Mouse (Mus musculus): ENCODE measurements around the gene Shf. TPM values are rescaled to one million over a fixed set of nuclear protein-coding genes. Genes with fewer than 3 reads are reported as not detected.

Shf gene
- total and polyA plus RNA-seq, 2 experiments, result 6.6 to 14.0 TPM

GRCm38 (mm10) chr2:122382121-122382520 lies 13.2 kb upstream of the Shf start:
- no peak overlapping the region for H3K4me3 ChIP-seq (ENCODE audit: insufficient read depth, low read depth, low read length)
- 85% methylated on average over 6 of the region's 6 CpGs for WGBS
- H3K27me3 ChIP-seq (ENCODE audit: control insufficient read depth, insufficient read depth, low read length), result no peaks in the 10 kb centered on the region
- no peaks in the 10 kb centered on the region for H3K36me3 ChIP-seq (ENCODE audit: control insufficient read depth, insufficient read depth, low read length)
- H3K9ac ChIP-seq (ENCODE audit: low read depth, low read length), result no peak overlapping the region
- H3K79me2 ChIP-seq (ENCODE audit: control insufficient read depth, insufficient read depth, low read length), result no peaks in the 10 kb centered on the region
- no peak for TF ChIP-seq POLR2A (IDR thresholded peaks at IDR 0.05; ENCODE audit: extremely low read depth, insufficient read depth, low read length)
- TF ChIP-seq CTCF (IDR thresholded peaks at IDR 0.05; ENCODE audit: low read depth, low read length), result no peak
- H3K4me1 ChIP-seq (ENCODE audit: control insufficient read depth, insufficient read depth, low read length), result no peaks in the 10 kb centered on the region
- DNase-seq (ENCODE audit: extremely low read depth, low read depth, low spot score), result no peak
- no peak overlapping the region for H3K27ac ChIP-seq (replicated peaks; ENCODE audit: insufficient read depth, low read depth, low read length)

DNA sequence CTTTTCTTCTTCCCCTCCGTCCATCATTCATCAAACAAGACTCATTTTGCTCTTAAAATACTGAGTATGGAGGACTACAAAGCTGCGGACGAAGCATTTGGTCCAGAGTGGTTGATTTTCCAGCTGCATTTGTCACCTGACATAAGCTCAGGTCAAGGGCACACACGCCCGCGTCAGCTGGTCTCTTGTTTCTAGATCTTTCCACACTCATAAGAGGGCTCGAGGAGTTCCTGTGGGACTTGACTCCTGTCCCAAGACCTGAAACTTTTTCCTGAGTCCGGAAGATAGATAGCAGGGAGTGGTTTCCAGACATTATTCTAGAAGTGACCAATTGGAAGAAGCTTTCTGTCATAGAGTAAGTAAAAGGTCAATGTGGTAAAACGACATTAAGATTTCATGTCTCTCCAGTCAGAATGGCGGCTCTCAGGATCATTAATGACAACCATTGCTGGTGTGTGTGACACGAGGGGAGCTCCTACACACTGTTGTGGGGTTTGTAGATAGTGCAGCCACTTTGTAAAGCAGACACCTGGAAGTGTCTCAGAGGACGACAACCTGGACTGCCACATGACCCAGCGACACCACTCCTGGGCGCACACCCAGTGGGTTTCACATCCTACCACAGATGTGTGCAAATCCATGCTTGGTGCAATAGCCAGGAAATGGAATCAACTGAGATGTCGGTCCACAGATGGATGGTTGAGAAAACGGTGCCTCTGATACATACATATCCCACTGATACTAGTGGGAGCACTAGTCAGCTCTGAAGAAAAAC lies 12.6 kb upstream of the Shf start:
- DNase-seq (ENCODE audit: extremely low read depth, low read depth, low spot score), result no peak
- H3K4me1 ChIP-seq (ENCODE audit: control insufficient read depth, insufficient read depth, low read length), result no peaks in the 10 kb centered on the region
- TF ChIP-seq CTCF (IDR thresholded peaks at IDR 0.05; ENCODE audit: low read depth, low read length) (no peak), POLR2A (IDR thresholded peaks at IDR 0.05; ENCODE audit: extremely low read depth, insufficient read depth, low read length) (no peak)
- 64% methylated on average over 16 of the region's 16 CpGs for WGBS
- no peaks in the 10 kb centered on the region for H3K36me3 ChIP-seq (ENCODE audit: control insufficient read depth, insufficient read depth, low read length)
- H3K27ac ChIP-seq (replicated peaks; ENCODE audit: insufficient read depth, low read depth, low read length), result no peak overlapping the region
- H3K4me3 ChIP-seq (ENCODE audit: insufficient read depth, low read depth, low read length), result no peak overlapping the region
- H3K9ac ChIP-seq (ENCODE audit: low read depth, low read length), result no peak overlapping the region
- no peaks in the 10 kb centered on the region for H3K79me2 ChIP-seq (ENCODE audit: control insufficient read depth, insufficient read depth, low read length)
- no peaks in the 10 kb centered on the region for H3K27me3 ChIP-seq (ENCODE audit: control insufficient read depth, insufficient read depth, low read length)

DNA sequence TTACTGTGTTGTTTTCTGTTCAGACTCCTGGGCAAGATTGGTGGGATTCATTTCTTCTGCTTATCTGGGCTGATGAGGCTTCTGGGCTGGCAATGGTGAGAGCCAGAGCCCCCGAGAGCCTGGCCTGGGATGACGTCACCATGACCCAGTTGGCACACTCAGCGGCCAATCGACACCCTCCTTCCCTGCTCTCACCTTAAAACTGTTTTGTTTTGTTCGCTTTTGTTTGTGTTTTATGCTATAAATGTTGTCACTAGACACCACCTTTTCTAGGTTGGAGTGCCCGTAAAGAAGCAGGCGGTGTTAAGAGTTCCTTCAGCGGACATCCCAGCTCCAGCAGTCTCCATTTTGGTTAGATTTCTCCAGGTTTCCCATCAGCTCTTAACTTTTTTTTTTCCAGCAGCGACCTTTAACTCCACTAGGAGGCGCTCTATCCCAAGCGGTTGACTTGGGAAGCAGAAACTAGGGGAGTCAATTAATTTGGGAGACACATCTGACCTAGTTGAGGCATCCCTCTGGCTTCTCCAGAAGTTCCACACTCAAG lies 11.9 kb upstream of the Shf start:
- H3K4me1 ChIP-seq (ENCODE audit: control insufficient read depth, insufficient read depth, low read length), result no peaks in the 10 kb centered on the region
- WGBS, result 5% methylated on average over 11 of the region's 11 CpGs
- no peaks in the 10 kb centered on the region for H3K27me3 ChIP-seq (ENCODE audit: control insufficient read depth, insufficient read depth, low read length)
- TF ChIP-seq POLR2A (IDR thresholded peaks at IDR 0.05; ENCODE audit: extremely low read depth, insufficient read depth, low read length) (no peak), CTCF (IDR thresholded peaks at IDR 0.05; ENCODE audit: low read depth, low read length) (peak; percentile 40; the same call in 1 of the 2 replicates)
- no peak overlapping the region for H3K9ac ChIP-seq (ENCODE audit: low read depth, low read length)
- no peaks in the 10 kb centered on the region for H3K79me2 ChIP-seq (ENCODE audit: control insufficient read depth, insufficient read depth, low read length)
- peak overlapping the region; percentile 44 for H3K4me3 ChIP-seq (ENCODE audit: insufficient read depth, low read depth, low read length)
- no peaks in the 10 kb centered on the region for H3K36me3 ChIP-seq (ENCODE audit: control insufficient read depth, insufficient read depth, low read length)
- H3K27ac ChIP-seq (replicated peaks; ENCODE audit: insufficient read depth, low read depth, low read length), result no peak overlapping the region
- DNase-seq (ENCODE audit: extremely low read depth, low read depth, low spot score), result peak; percentile 58

DNA sequence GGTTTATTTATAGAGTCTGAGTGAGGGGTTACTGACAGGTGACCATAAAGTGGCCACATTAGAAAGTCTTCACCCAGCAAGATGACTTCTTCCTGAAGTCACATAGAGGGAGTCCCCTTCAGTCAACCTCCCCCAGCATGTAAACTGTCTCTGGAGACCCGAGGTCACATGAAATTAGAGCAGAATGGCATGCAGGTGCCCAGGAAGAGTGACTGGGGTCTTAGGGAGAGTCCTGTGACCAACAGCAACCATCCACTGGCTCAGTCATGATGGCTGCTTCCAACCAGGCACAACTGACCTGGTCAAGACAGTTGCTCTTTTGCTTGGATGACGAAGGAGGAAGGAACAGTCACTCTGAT lies 10.3 kb upstream of the Shf start:
- Histone ChIP-seq H3K27ac (replicated peaks; ENCODE audit: insufficient read depth, low read depth, low read length) (no peak overlapping the region), H3K27me3 (ENCODE audit: control insufficient read depth, insufficient read depth, low read length) (no peaks in the 10 kb centered on the region), H3K79me2 (ENCODE audit: control insufficient read depth, insufficient read depth, low read length) (no peaks in the 10 kb centered on the region), H3K4me3 (ENCODE audit: insufficient read depth, low read depth, low read length) (no peak overlapping the region), H3K9ac (ENCODE audit: low read depth, low read length) (no peak overlapping the region), H3K4me1 (ENCODE audit: control insufficient read depth, insufficient read depth, low read length) (peaks cover 3% of the 10 kb centered on the region; the same call in 1 of the 2 replicates), H3K36me3 (ENCODE audit: control insufficient read depth, insufficient read depth, low read length) (no peaks in the 10 kb centered on the region)
- TF ChIP-seq POLR2A (IDR thresholded peaks at IDR 0.05; ENCODE audit: extremely low read depth, insufficient read depth, low read length) (no peak), CTCF (IDR thresholded peaks at IDR 0.05; ENCODE audit: low read depth, low read length) (no peak)
- no peak for DNase-seq (ENCODE audit: extremely low read depth, low read depth, low spot score)
- 60% methylated on average over 2 of the region's 2 CpGs for WGBS

GRCm38 (mm10) chr2:122378421-122379291 lies 9.7 kb upstream of the Shf start:
- Histone ChIP-seq H3K79me2 (ENCODE audit: control insufficient read depth, insufficient read depth, low read length) (no peaks in the 10 kb centered on the region), H3K27me3 (ENCODE audit: control insufficient read depth, insufficient read depth, low read length) (no peaks in the 10 kb centered on the region), H3K9ac (ENCODE audit: low read depth, low read length) (no peak overlapping the region), H3K4me3 (ENCODE audit: insufficient read depth, low read depth, low read length) (no peak overlapping the region), H3K4me1 (ENCODE audit: control insufficient read depth, insufficient read depth, low read length) (peaks cover 3% of the 10 kb centered on the region; the same call in 1 of the 2 replicates), H3K36me3 (ENCODE audit: control insufficient read depth, insufficient read depth, low read length) (no peaks in the 10 kb centered on the region), H3K27ac (replicated peaks; ENCODE audit: insufficient read depth, low read depth, low read length) (no peak overlapping the region)
- 23% methylated on average over 8 of the region's 8 CpGs for WGBS
- TF ChIP-seq POLR2A (IDR thresholded peaks at IDR 0.05; ENCODE audit: extremely low read depth, insufficient read depth, low read length) (no peak), CTCF (IDR thresholded peaks at IDR 0.05; ENCODE audit: low read depth, low read length) (peak; percentile 15; the same call in 1 of the 2 replicates)
- DNase-seq (ENCODE audit: extremely low read depth, low read depth, low spot score), result peak; percentile 65
